Mouse (Mus musculus) liver, postnatal 0 days (tissue): ENCODE results near the gene Zfp592.

Source experiments
- CTCF ChIP-seq: sonication (generic); IDR thresholded peaks from 2 replicates; pipeline ENCODE4 v1.5.1; 2016; ENCODE audit warnings: antibody characterized with exemption, low read depth
- EP300 ChIP-seq: IDR thresholded peaks from 2 replicates; pipeline ENCODE4 v1.6.1; 2016; ENCODE audit warnings: antibody characterized with exemption, low read depth, mild to moderate bottlenecking

DNA sequence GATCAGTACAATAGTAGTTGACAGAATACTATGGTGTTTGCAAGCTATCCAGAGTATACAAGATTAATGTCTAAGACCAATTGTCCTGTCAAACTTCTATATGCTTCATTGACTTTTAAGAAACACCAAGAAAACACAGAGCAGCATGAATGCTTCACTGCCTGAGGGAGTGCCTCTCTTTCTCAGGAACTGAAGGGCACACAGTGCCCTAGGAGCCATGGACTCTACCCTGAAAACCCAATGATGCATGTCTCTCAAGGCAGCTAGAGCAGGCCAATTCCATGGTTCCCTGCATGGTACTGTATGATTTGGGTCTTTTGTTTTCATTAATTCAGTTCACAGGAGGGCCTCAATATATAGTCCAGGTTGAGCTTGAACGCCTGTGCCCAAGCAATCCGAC is 39.2 kb upstream of the Zfp592 start:
- TF ChIP-seq CTCF = no peak
- TF ChIP-seq EP300 = no peak
